Mouse (Mus musculus) heart, adult 2 months (tissue): Measurements from ENCODE around the gene Styk1.
A peak's percentile ranks its signal among the peaks of the same experiment; 100 is the strongest.

Source experiments
- CTCF ChIP-seq: fragments of 200-600 bp; IDR thresholded peaks from 2 replicates; pipeline ENCODE4 v1.8.1; 2022; ENCODE audit warnings: antibody characterized with exemption, mild to moderate bottlenecking, moderate library complexity
- POLR2A ChIP-seq: fragments of 200-500 bp; IDR thresholded peaks from 2 replicates; pipeline ENCODE4 v1.6.1; 2011; ENCODE audit warnings: mild to moderate bottlenecking, low read depth, low read length, control low read depth; ENCODE audit not compliant: insufficient read depth

DNA sequence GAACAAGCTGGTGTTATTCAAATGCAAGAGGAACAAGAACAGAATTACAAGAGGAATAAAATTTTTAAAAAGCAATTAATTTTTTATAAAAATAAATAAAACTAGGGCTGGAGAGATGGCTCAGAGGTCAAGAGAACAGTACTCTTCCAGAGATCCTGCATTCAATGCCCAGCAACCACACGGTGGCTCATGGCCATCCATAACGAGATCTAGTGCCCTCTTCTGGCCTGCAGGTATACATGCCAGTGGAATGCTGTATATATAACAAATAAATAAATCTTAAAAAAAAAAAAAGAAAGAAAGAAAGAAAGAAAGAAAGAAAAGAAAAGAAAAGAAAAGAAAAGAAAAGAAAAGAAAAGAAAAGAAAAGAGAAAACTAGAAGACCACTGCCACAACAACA lies 63.0 kb downstream of the Styk1 start:
- no peak for TF ChIP-seq POLR2A
- peak; percentile 62 for TF ChIP-seq CTCF
